Mouse (Mus musculus): ENCODE measurements around the gene D1Ertd622e.

The D1Ertd622e gene

GRCm38 (mm10) chr1:97580270-97580669, 81.6 kb downstream of the D1Ertd622e start:
- no peak for DNase-seq (ENCODE audit: low spot score)

GRCm38 (mm10) chr1:97578025-97578417, 83.9 kb downstream of the D1Ertd622e start:
- DNase-seq (ENCODE audit: low spot score) = no peak

- DNase-seq (ENCODE audit: low spot score) = no peak
These were observed 84.5 kb downstream of the D1Ertd622e start for GRCm38 (mm10) chr1:97577062-97578024.

GRCm38 (mm10) chr1:97576576-97576975, 85.3 kb downstream of the D1Ertd622e start:
- DNase-seq (ENCODE audit: low spot score) = no peak

- no peak for DNase-seq (ENCODE audit: low spot score)
These were observed 91.1 kb downstream of the D1Ertd622e start for GRCm38 (mm10) chr1:97570814-97571213.

GRCm38 (mm10) chr1:97567956-97568355, 93.9 kb downstream of the D1Ertd622e start:
- DNase-seq (ENCODE audit: low spot score) = no peak

GRCm38 (mm10) chr1:97564641-97565040, 97.2 kb downstream of the D1Ertd622e start:
- DNase-seq (ENCODE audit: low spot score) = no peak

- DNase-seq (ENCODE audit: low spot score) = no peak
These were observed 99.0 kb downstream of the D1Ertd622e start for GRCm38 (mm10) chr1:97562867-97563266.
